Mouse (Mus musculus) heart, embryonic 11.5 days (tissue): Measurements from ENCODE around the gene Smurf1. TPM values are rescaled to one million over a fixed set of nuclear protein-coding genes. Genes with fewer than 3 reads are reported as not detected.

Experiments
- ATAC-seq: fragments of 200-750 bp; cut with Nextera tagmentation; replicated peaks from 2 replicates; pipeline ENCODE4 v1.8.0; 2017; ENCODE audit warnings: moderate library complexity; ENCODE audit not compliant: insufficient number of reproducible peaks, low FRiP score, low TSS enrichment
- H3K27ac ChIP-seq: fragments of 300-500 bp; sonication (generic); 2 replicates; pipeline ENCODE4 v1.5.1; 2014; ENCODE audit warnings: mild to moderate bottlenecking, low read depth, low read length
- H3K27me3 ChIP-seq: fragments of 300-500 bp; sonication (generic); 2 replicates; pipeline ENCODE4 v1.6.1; 2014; ENCODE audit warnings: mild to moderate bottlenecking, low read length, mixed read lengths; ENCODE audit not compliant: control insufficient read depth, insufficient read depth
- H3K36me3 ChIP-seq: fragments of 300-500 bp; sonication (generic); 2 replicates; pipeline ENCODE4 v1.6.1; 2014; ENCODE audit warnings: mild to moderate bottlenecking, low read length, moderate library complexity, mixed read lengths; ENCODE audit not compliant: control insufficient read depth, insufficient read depth
- H3K4me1 ChIP-seq: fragments of 300-500 bp; sonication (generic); 2 replicates; pipeline ENCODE4 v1.6.1; 2014; ENCODE audit warnings: low read length; ENCODE audit not compliant: control insufficient read depth, insufficient read depth
- H3K4me2 ChIP-seq: fragments of 300-500 bp; sonication (generic); 2 replicates; pipeline ENCODE4 v1.6.1; 2014; ENCODE audit warnings: mild to moderate bottlenecking, moderate library complexity
- H3K4me3 ChIP-seq: fragments of 300-500 bp; sonication (generic); 2 replicates; pipeline ENCODE4 v1.5.1; 2014; ENCODE audit warnings: low read depth, low read length
- H3K9ac ChIP-seq: fragments of 300-500 bp; sonication (generic); 2 replicates; pipeline ENCODE4 v1.6.1; 2014; ENCODE audit warnings: mild to moderate bottlenecking, low read depth, low read length, moderate library complexity
- H3K9me3 ChIP-seq: fragments of 300-500 bp; sonication (generic); replicated peaks from 2 replicates; pipeline ENCODE4 v1.6.1; 2016; ENCODE audit warnings: low read length; ENCODE audit not compliant: control insufficient read depth
- WGBS: fragments of 180-500 bp; shearing (Covaris S2); extraction: QIAGEN DNeasy Blood & Tissue Kit; methylation state at CpG from one replicate; pipeline ENCODE4 v1.1.7; 2014; ENCODE audit not compliant: insufficient replicate concordance; 5-methylcytosine and 5-hydroxymethylcytosine counted together
- microRNA-seq: library from miRNA; unstranded; fragments of <30 nt; microRNA quantifications from one replicate; pipeline ENCODE4, GENCODE M21; 2016; ENCODE audit warnings: borderline number of aligned reads
- polyA plus RNA-seq: library from polyadenylated mRNA; unstranded; fragments of >200 nt; fragmentation: Nextera tagmentation; extraction: Ambion mirVana; gene quantifications from 2 replicates; pipeline ENCODE4 v1.2.1, GENCODE M21; 2014

Smurf1 gene
- polyA plus RNA-seq, 1 experiment from 2014 or later, result 14.3 TPM

DNA sequence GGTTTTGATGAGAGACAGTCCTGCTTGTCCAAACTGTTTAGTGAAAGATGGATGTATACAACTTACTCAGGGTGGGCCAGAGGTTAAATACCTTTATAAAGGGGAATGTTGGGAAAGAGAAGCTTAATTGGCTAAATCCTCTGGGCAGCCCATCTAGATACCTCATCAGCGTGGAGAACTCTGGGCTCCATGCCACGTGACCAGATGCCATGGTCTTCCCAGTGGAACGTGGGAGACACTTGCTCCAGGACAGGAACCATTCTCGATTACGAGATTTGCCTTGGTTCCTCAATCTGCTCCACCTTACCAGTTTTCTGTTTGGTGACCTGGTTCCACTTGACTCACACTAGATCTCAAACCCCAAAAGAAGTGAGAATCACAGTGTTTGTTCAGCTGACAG is 116.9 kb downstream of the Smurf1 start:
- H3K27ac ChIP-seq, result no peak overlapping the region
- H3K9me3 ChIP-seq, result no peaks in the 10 kb centered on the region
- H3K4me2 ChIP-seq, result no peak overlapping the region
- no peak for ATAC-seq
- 86% methylated on average over 5 of the region's 5 CpGs for WGBS
- H3K27me3 ChIP-seq, result no peaks in the 10 kb centered on the region
- peaks cover 81% of the 10 kb centered on the region for H3K36me3 ChIP-seq
- no peaks in the 10 kb centered on the region for H3K4me1 ChIP-seq
- no peak overlapping the region for H3K9ac ChIP-seq
- no peak overlapping the region for H3K4me3 ChIP-seq

- H3K4me1 ChIP-seq, result no peaks in the 10 kb centered on the region
- ATAC-seq, result no peak
- peaks cover 83% of the 10 kb centered on the region for H3K36me3 ChIP-seq
- H3K9ac ChIP-seq, result no peak overlapping the region
- no peak overlapping the region for H3K4me3 ChIP-seq
- H3K27ac ChIP-seq, result no peak overlapping the region
- H3K4me2 ChIP-seq, result no peak overlapping the region
- no peaks in the 10 kb centered on the region for H3K27me3 ChIP-seq
- no peaks in the 10 kb centered on the region for H3K9me3 ChIP-seq
- WGBS, result 93% methylated on average over 20 of the region's 20 CpGs
Measured at GRCm38 (mm10) chr5:144845352-144845751, 120.3 kb downstream of the Smurf1 start.

- H3K4me1 ChIP-seq, result no peaks in the 10 kb centered on the region
- no peaks in the 10 kb centered on the region for H3K9me3 ChIP-seq
- no peak for ATAC-seq
- 86% methylated on average over 3 of the region's 3 CpGs for WGBS
- H3K9ac ChIP-seq, result no peak overlapping the region
- no peak overlapping the region for H3K4me2 ChIP-seq
- H3K4me3 ChIP-seq, result no peak overlapping the region
- H3K27me3 ChIP-seq, result no peaks in the 10 kb centered on the region
- H3K27ac ChIP-seq, result no peak overlapping the region
- H3K36me3 ChIP-seq, result peaks cover 78% of the 10 kb centered on the region
Measured at GRCm38 (mm10) chr5:144836100-144836499, 129.5 kb downstream of the Smurf1 start.

GRCm38 (mm10) chr5:144831840-144832469 is 133.7 kb downstream of the Smurf1 start:
- no peak overlapping the region for H3K27ac ChIP-seq
- H3K9me3 ChIP-seq, result no peaks in the 10 kb centered on the region
- H3K4me1 ChIP-seq, result no peaks in the 10 kb centered on the region
- 86% methylated on average over 9 of the region's 9 CpGs for WGBS
- no peak overlapping the region for H3K4me3 ChIP-seq
- H3K9ac ChIP-seq, result no peak overlapping the region
- peaks cover 80% of the 10 kb centered on the region for H3K36me3 ChIP-seq
- no peak overlapping the region for H3K4me2 ChIP-seq
- no peaks in the 10 kb centered on the region for H3K27me3 ChIP-seq
- ATAC-seq, result no peak

GRCm38 (mm10) chr5:144829631-144830030 is 136.0 kb downstream of the Smurf1 start:
- no peak overlapping the region for H3K4me3 ChIP-seq
- 80% methylated on average over 4 of the region's 4 CpGs for whole genome bisulfite sequencing
- H3K27ac ChIP-seq, result no peak overlapping the region
- ATAC-seq, result no peak
- H3K9ac ChIP-seq, result no peak overlapping the region
- H3K36me3 ChIP-seq, result peaks cover 85% of the 10 kb centered on the region
- H3K9me3 ChIP-seq, result no peaks in the 10 kb centered on the region
- H3K4me1 ChIP-seq, result no peaks in the 10 kb centered on the region
- H3K4me2 ChIP-seq, result no peak overlapping the region
- H3K27me3 ChIP-seq, result no peaks in the 10 kb centered on the region

DNA sequence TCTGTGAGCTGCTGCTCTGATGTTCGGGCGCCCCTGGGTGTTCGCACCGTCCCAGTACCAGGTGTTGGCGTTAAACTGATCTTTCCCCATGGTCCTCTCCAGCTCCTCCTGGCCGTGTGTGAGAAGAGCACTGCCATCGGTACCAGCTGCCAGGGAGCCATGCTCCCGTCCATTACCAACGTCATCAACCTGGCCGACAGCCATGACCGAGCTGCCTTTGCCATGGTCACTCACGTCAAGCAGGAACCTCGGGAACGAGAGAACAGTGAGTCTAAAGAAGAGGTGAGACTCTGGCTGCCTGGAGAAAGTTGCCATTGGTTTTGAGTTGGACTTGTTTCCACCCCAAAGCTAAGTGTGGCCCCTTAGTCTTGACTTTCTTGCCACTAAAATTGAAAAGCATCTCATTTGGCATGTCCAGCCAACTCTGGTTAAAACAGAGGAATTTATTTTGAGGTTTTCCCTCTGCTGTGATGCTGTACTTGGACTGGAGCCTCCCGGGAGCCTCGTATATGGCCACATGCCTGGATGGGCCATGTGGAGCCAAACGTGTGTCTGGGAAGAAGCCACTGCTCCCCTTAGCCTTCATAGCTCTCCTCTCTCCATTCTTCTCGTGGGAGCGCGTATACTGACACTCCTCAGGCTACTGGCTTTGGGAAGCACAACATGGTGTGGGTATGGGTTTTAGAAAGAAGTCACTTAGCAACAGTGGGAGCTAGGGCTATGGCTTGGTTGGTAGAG is 137.1 kb downstream of the Smurf1 start:
- Histone ChIP-seq H3K27ac (no peak overlapping the region), H3K4me3 (no peak overlapping the region), H3K36me3 (peaks cover 90% of the 10 kb centered on the region), H3K27me3 (no peaks in the 10 kb centered on the region), H3K4me2 (no peak overlapping the region), H3K9me3 (no peaks in the 10 kb centered on the region), H3K9ac (no peak overlapping the region), H3K4me1 (no peaks in the 10 kb centered on the region)
- WGBS, result 93% methylated on average over 20 of the region's 20 CpGs
- ATAC-seq, result no peak

Small RNAs within 50 kb of the gene (microRNA-seq; reads per million reads assigned to microRNA genes)
- 0.68 reads per million, percentile 4 among the genes with 10 or more reads in this experiment for gene Mir7039

Other genes starting within 250 kb of the Smurf1 start
- 0.79 and 1.4 TPM in 2 replicates for gene Tmem130, start 204.0 kb downstream of the Smurf1 start, polyA plus RNA-seq
- gene Trrap, start 198.1 kb downstream of the Smurf1 start, polyA plus RNA-seq, result 62.6 and 75.7 TPM in 2 replicates
- not detected in 2 replicates for gene Gm4871, start 66.9 kb upstream of the Smurf1 start, polyA plus RNA-seq
- gene 1700018F24Rik, start 77.1 kb upstream of the Smurf1 start, polyA plus RNA-seq, result not detected in 2 replicates
- 112 and 115 TPM in 2 replicates for gene Arpc1a, start 118.0 kb upstream of the Smurf1 start, polyA plus RNA-seq
- not detected in 2 replicates for gene Kpna7, start 118.2 kb upstream of the Smurf1 start, polyA plus RNA-seq
- 95.4 and 127 TPM in 2 replicates for gene Arpc1b, start 148.4 kb upstream of the Smurf1 start, polyA plus RNA-seq
- 76.5 and 92.4 TPM in 2 replicates for gene Pdap1, start 174.4 kb upstream of the Smurf1 start, polyA plus RNA-seq
- gene Bud31, start 174.5 kb upstream of the Smurf1 start, polyA plus RNA-seq, result 172 and 179 TPM in 2 replicates
- 7.4 and 10.7 TPM in 2 replicates for gene Ptcd1, start 201.3 kb upstream of the Smurf1 start, polyA plus RNA-seq
- 15.1 and 17.2 TPM in 2 replicates for gene Cpsf4, start 201.4 kb upstream of the Smurf1 start, polyA plus RNA-seq
- 928 and 936 TPM in 2 replicates for gene Atp5j2, start 226.2 kb upstream of the Smurf1 start, polyA plus RNA-seq
- gene Zkscan14, start 236.0 kb upstream of the Smurf1 start, polyA plus RNA-seq, result 6.5 and 7.4 TPM in 2 replicates
- gene Zkscan5, start 238.7 kb upstream of the Smurf1 start, polyA plus RNA-seq, result 9.0 and 10.9 TPM in 2 replicates